Mouse (Mus musculus) embryonic facial prominence, embryonic 14.5 days (tissue): ENCODE results near the gene Cul4a. TPM values are rescaled to one million over a fixed set of nuclear protein-coding genes. Genes with fewer than 3 reads are reported as not detected.

Experiments
- ATAC-seq: fragments of 200-750 bp; cut with Nextera tagmentation; 2 replicates; pipeline ENCODE4 v1.8.0; 2017; ENCODE audit warnings: low read depth, moderate number of reproducible peaks, moderate TSS enrichment
- DNase-seq: peaks from one replicate; pipeline ENCODE4 v3.0.0-alpha.2; 2015; ENCODE audit warnings: low spot score
- H3K27ac ChIP-seq: fragments of 300-500 bp; sonication (generic); replicated peaks from 2 replicates; pipeline ENCODE4 v1.5.1; 2014; ENCODE audit warnings: low read depth, mild to moderate bottlenecking, low read length, moderate library complexity
- H3K27me3 ChIP-seq: fragments of 300-500 bp; sonication (generic); replicated peaks from 2 replicates; pipeline ENCODE4 v1.6.1; 2014; ENCODE audit warnings: low read length; ENCODE audit not compliant: control insufficient read depth, insufficient read depth
- H3K36me3 ChIP-seq: fragments of 300-500 bp; sonication (generic); 2 replicates; pipeline ENCODE4 v1.6.1; 2014; ENCODE audit warnings: low read length, mixed read lengths; ENCODE audit not compliant: control insufficient read depth, insufficient read depth
- H3K4me1 ChIP-seq: fragments of 300-500 bp; sonication (generic); 2 replicates; pipeline ENCODE4 v1.6.1; 2014; ENCODE audit warnings: antibody characterized with exemption, low read length; ENCODE audit not compliant: control insufficient read depth, insufficient read depth
- H3K4me2 ChIP-seq: fragments of 300-500 bp; sonication (generic); 2 replicates; pipeline ENCODE4 v1.6.1; 2014; ENCODE audit warnings: low read depth, mild to moderate bottlenecking, low read length, moderate library complexity, mixed read lengths
- H3K4me3 ChIP-seq: fragments of 300-500 bp; sonication (generic); 2 replicates; pipeline ENCODE4 v1.5.1; 2014; ENCODE audit warnings: low read depth, mild to moderate bottlenecking, low read length
- H3K9ac ChIP-seq: fragments of 300-500 bp; sonication (generic); 2 replicates; pipeline ENCODE4 v1.6.1; 2014; ENCODE audit warnings: low read depth, mild to moderate bottlenecking, low read length, moderate library complexity, mixed read lengths
- H3K9me3 ChIP-seq: fragments of 300-500 bp; sonication (generic); 2 replicates; pipeline ENCODE4 v1.6.1; 2016; ENCODE audit warnings: low read length; ENCODE audit not compliant: control insufficient read depth
- WGBS: fragments of 180-500 bp; shearing (Covaris S2); extraction: QIAGEN DNeasy Blood & Tissue Kit; methylation state at CpG from one replicate; pipeline ENCODE4 v1.1.7; 2014; 5-methylcytosine and 5-hydroxymethylcytosine counted together
- polyA plus RNA-seq: library from polyadenylated mRNA; unstranded; fragments of >200 nt; fragmentation: Nextera tagmentation; extraction: Ambion mirVana; gene quantifications from 2 replicates; pipeline ENCODE4 v1.2.1, GENCODE M21; 2014

The Cul4a gene
- polyA plus RNA-seq, 1 experiment from 2014 or later, result 115 TPM

DNA sequence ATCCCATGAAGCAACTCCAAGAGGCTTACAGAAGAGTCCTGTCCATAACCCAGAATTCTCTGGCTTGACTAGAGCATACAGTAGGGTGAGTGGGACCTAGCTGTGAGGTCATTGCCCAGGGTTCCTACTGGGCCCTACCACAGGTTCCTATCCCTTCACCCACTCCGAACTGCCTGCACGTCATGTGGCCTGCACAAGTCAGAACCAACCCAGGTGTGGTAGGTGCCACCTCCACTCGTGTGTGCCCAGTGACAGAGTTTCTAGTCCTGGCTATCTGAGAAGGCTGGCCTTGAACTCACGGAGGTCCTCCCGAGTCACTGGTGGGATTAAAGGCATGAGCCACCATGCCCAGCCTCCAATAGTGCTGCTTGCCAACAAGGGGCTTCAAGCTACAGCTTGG, 72.7 kb downstream of the Cul4a start:
- 98% methylated on average over 5 of the region's 5 CpGs for WGBS
- H3K27me3 ChIP-seq, result no peaks in the 10 kb centered on the region
- H3K9me3 ChIP-seq, result no peaks in the 10 kb centered on the region
- H3K4me3 ChIP-seq, result no peak overlapping the region
- no peak overlapping the region for H3K9ac ChIP-seq
- no peak for ATAC-seq
- no peaks in the 10 kb centered on the region for H3K4me1 ChIP-seq
- DNase-seq, result no peak
- peaks cover 37% of the 10 kb centered on the region for H3K36me3 ChIP-seq
- no peak overlapping the region for H3K4me2 ChIP-seq
- H3K27ac ChIP-seq, result no peak overlapping the region

DNA sequence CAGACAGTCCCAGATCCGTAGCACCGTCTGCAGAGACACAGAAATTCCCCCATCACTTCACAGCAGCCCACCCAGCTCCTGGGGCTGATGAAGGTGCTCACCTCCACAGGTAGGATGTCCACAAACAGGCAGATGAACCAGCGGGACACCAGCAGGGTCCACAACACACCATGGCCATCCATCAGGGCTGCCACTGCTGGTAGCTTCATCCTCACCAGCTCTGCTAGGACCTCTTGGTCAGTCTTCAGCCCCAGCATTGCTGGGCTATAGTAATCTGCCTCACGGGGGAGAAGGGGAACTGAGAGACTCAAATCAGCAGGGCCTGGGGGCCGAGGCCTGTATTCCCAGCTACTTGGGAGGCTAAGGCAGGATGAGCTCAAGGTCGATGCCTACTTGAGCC, 74.1 kb downstream of the Cul4a start:
- WGBS, result 68% methylated on average over 6 of the region's 6 CpGs
- no peaks in the 10 kb centered on the region for H3K9me3 ChIP-seq
- no peak overlapping the region for H3K4me2 ChIP-seq
- ATAC-seq, result no peak
- H3K4me3 ChIP-seq, result no peak overlapping the region
- no peak overlapping the region for H3K9ac ChIP-seq
- no peak overlapping the region for H3K27ac ChIP-seq
- peaks cover 26% of the 10 kb centered on the region for H3K36me3 ChIP-seq
- no peaks in the 10 kb centered on the region for H3K4me1 ChIP-seq
- no peak for DNase-seq
- no peaks in the 10 kb centered on the region for H3K27me3 ChIP-seq

GRCm38 (mm10) chr8:13179948-13180347, 74.5 kb downstream of the Cul4a start:
- WGBS, result 66% methylated on average over 7 of the region's 7 CpGs
- Histone ChIP-seq H3K36me3 (peaks cover 24% of the 10 kb centered on the region), H3K27ac (no peak overlapping the region), H3K9me3 (no peaks in the 10 kb centered on the region), H3K4me3 (no peak overlapping the region), H3K27me3 (no peaks in the 10 kb centered on the region), H3K4me1 (no peaks in the 10 kb centered on the region), H3K4me2 (no peak overlapping the region), H3K9ac (no peak overlapping the region)
- DNase-seq, result no peak
- no peak; the same call in 1 of the 2 replicates for ATAC-seq

DNA sequence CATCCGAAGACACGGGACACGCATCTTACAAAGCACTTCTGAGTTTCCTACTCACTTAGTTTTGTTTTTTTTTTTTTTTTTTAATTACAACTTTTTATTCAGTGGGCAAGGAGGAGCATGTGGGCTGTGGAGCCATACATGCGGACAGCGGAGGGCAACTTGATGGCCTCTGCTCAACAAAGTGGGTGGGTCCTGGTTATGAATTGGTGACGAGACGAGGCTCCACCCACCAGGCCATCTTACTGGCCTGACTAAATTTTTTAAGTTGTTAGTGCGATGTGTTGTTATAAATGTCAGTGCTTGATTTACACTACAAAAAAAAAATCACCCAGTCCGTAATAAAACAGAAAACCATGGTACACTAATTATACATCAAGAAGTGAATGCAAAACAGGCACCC, 75.0 kb downstream of the Cul4a start:
- no peak for DNase-seq
- Histone ChIP-seq H3K27ac (no peak overlapping the region), H3K4me3 (no peak overlapping the region), H3K9me3 (no peaks in the 10 kb centered on the region), H3K4me2 (no peak overlapping the region), H3K27me3 (no peaks in the 10 kb centered on the region), H3K4me1 (no peaks in the 10 kb centered on the region), H3K36me3 (peaks cover 20% of the 10 kb centered on the region), H3K9ac (no peak overlapping the region)
- 76% methylated on average over 9 of the region's 9 CpGs for WGBS
- no peak for ATAC-seq

- WGBS, result 80% methylated on average over 18 of the region's 18 CpGs
- DNase-seq (no peak), ATAC-seq (no peak)
- Histone ChIP-seq H3K4me2 (no peak overlapping the region), H3K36me3 (peaks cover 13% of the 10 kb centered on the region), H3K27me3 (no peaks in the 10 kb centered on the region), H3K9me3 (no peaks in the 10 kb centered on the region), H3K4me1 (no peaks in the 10 kb centered on the region), H3K4me3 (no peak overlapping the region), H3K27ac (no peak overlapping the region), H3K9ac (no peak overlapping the region)
Observed at GRCm38 (mm10) chr8:13180911-13181690, 75.7 kb downstream of the Cul4a start.

DNA sequence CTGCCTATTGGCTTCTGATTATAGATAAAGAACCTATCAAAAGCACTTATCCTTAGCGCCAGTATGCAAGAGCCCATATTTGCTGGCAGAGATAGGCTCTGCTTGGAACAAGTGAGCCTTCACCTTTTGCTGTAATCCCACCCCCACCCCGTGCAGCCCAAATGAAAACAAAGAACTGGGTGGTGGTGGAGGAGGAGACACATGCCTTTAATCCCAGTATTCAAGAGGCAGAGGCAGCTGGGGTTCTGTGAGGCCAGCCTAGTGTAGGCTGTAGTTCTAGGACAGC, 76.2 kb downstream of the Cul4a start:
- H3K27ac ChIP-seq, result no peak overlapping the region
- H3K4me2 ChIP-seq, result no peak overlapping the region
- no peaks in the 10 kb centered on the region for H3K9me3 ChIP-seq
- no peak overlapping the region for H3K9ac ChIP-seq
- no peak overlapping the region for H3K4me3 ChIP-seq
- H3K36me3 ChIP-seq, result peaks cover 7% of the 10 kb centered on the region
- ATAC-seq (no peak), DNase-seq (no peak)
- H3K27me3 ChIP-seq, result no peaks in the 10 kb centered on the region
- WGBS, result 54% methylated on average over 2 of the region's 2 CpGs
- H3K4me1 ChIP-seq, result no peaks in the 10 kb centered on the region

- ATAC-seq, result no peak
- WGBS, result 84% methylated on average over 8 of the region's 8 CpGs
- no peaks in the 10 kb centered on the region for H3K9me3 ChIP-seq
Observed at GRCm38 (mm10) chr8:13186819-13187218, 81.4 kb downstream of the Cul4a start.

GRCm38 (mm10) chr8:13187229-13187628, 81.8 kb downstream of the Cul4a start:
- Histone ChIP-seq H3K9me3 (no peaks in the 10 kb centered on the region), H3K36me3 (peaks cover 4% of the 10 kb centered on the region; the same call in 1 of the 2 replicates), H3K27ac (no peak overlapping the region), H3K4me2 (no peak overlapping the region), H3K9ac (no peak overlapping the region), H3K27me3 (no peaks in the 10 kb centered on the region), H3K4me3 (no peak overlapping the region), H3K4me1 (no peaks in the 10 kb centered on the region)
- no peak for DNase-seq
- 75% methylated on average over 9 of the region's 9 CpGs for WGBS
- ATAC-seq, result no peak

More at GRCm38 (mm10) chr8:13186819-13187218, 81.4 kb downstream of the Cul4a start:
- no peak overlapping the region for H3K9ac ChIP-seq
- no peak overlapping the region for H3K4me2 ChIP-seq
- H3K4me1 ChIP-seq, result no peaks in the 10 kb centered on the region
- peaks cover 4% of the 10 kb centered on the region; the same call in 1 of the 2 replicates for H3K36me3 ChIP-seq
- no peak overlapping the region for H3K27ac ChIP-seq
- no peaks in the 10 kb centered on the region for H3K27me3 ChIP-seq
- H3K4me3 ChIP-seq, result no peak overlapping the region
- DNase-seq, result no peak

DNA sequence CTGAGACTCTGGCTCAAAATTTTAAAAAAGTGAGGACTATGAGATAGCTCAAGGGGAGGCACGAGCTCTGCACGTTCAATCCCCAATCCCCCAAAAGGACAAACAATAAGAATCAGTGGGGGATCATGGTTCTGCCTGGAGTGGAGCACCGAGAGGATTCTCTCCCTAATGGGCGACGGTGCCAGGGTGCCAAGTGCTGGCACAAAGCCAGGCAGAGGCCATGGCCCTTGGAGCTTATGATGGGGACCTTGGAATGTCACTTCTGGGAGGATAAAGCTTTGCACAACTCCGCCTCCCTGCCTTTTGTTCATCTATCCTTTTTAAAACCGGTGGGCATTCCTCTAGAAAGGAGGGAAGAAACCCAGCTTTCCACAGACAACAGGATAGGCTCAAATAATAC, 82.2 kb downstream of the Cul4a start:
- DNase-seq, result no peak
- ATAC-seq, result no peak

More for the DNA sequence above, 82.2 kb downstream of the Cul4a start:
- no peaks in the 10 kb centered on the region for H3K27me3 ChIP-seq
- 67% methylated on average over 7 of the region's 7 CpGs for WGBS
- no peak overlapping the region for H3K9ac ChIP-seq
- no peak overlapping the region for H3K4me3 ChIP-seq
- H3K4me2 ChIP-seq, result no peak overlapping the region
- H3K27ac ChIP-seq, result no peak overlapping the region
- H3K9me3 ChIP-seq, result no peaks in the 10 kb centered on the region
- peaks cover 4% of the 10 kb centered on the region; the same call in 1 of the 2 replicates for H3K36me3 ChIP-seq
- H3K4me1 ChIP-seq, result no peaks in the 10 kb centered on the region
